Comparison of ENCODE assay signal across 25 mouse cellular contexts in the genomic region with DNA sequence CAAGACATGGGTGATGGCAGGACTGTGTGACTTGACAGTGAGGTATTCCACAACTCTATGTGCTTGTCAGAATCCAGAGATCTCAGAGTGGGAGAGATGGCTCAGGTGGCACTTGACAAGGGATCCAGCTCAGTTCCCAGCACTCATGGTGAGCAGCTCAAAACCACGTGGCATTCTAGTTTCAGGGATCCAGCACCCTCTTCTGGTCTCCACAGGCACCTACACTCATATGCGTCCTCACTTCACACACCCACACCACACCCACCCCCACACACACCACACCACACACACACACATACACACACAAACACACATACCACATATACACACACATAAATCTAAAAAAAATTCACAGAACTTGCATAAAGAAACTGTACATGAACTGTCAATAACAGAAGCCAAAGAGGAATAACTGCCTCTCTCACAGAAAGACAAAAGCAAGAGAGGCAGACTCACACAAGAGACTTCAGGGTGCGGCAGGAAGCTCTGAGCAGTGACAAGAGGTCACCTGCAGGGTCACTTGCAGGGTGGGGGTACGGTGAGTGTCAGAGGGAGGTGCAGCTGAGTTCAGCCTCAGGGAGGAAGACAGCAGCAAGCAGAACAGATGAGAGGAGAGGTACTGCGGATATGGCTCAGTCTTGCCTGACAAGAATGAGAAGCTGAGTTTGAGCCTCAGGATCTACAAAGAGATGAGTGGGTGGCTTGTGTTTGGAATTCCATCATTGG. TPM values are rescaled to one million over a fixed set of nuclear protein-coding genes. Genes with fewer than 3 reads are reported as not detected.
DNase-seq lines count a peak whose midpoint lies in the region; ATAC-seq and TF ChIP-seq lines count a peak whose summit lies in the region.
"Had no signal": no experiment of that assay in that cellular context is flagged by ENCODE, and none has a peak within 500 bp of the region (broad histone marks: within the 10 kb centered on the region; RNA-seq: fewer than 3 reads in every experiment).

No protein-coding gene starts in this region.

- no peak overlapping the region for H3K4me2 ChIP-seq in liver, embryonic 14.5 days (ENCODE audit: low read depth)
- H3K4me2 ChIP-seq in liver, embryonic 11.5 days, result no peak overlapping the region
- H3K4me2 ChIP-seq: embryonic facial prominence, embryonic 13.5 days; embryonic facial prominence, embryonic 15.5 days; forebrain, embryonic 13.5 days had no signal

- TF ChIP-seq CTCF in liver, embryonic 14.5 days (IDR thresholded peaks at IDR 0.05; ENCODE audit: low read depth), result 0 out of 2 replicates have a peak, but pooled peaks have one; percentile 16
- TF ChIP-seq CTCF in ES-Bruce4 (IDR thresholded peaks at IDR 0.05; ENCODE audit: low read depth, low read length), result peak; percentile 56

- 58% methylated on average over 5 of the region's 5 CpGs for WGBS in liver, embryonic 14.5 days (ENCODE audit: insufficient replicate concordance)
- 82% methylated on average over 5 of the region's 5 CpGs for WGBS in liver, embryonic 11.5 days
- WGBS in forebrain, embryonic 10.5 days, result 81% methylated on average over 5 of the region's 5 CpGs

- TF ChIP-seq EP300 in liver, embryonic 14.5 days (IDR thresholded peaks at IDR 0.05; ENCODE audit: low read depth), result no peak
- TF ChIP-seq EP300 in ES-Bruce4 (IDR thresholded peaks at IDR 0.05; ENCODE audit: insufficient read depth, low read depth, low read length), result peak; percentile 86

- H3K9ac ChIP-seq in liver, embryonic 14.5 days (replicated peaks), result no peak overlapping the region
- H3K9ac ChIP-seq in liver, embryonic 11.5 days (ENCODE audit: low read depth, low read length), result no peak overlapping the region
- H3K9ac ChIP-seq in ES-Bruce4 (ENCODE audit: low read depth, poor library complexity, severe bottlenecking), result no peak overlapping the region
- no peak overlapping the region for H3K9ac ChIP-seq in ES-E14 (ENCODE audit: insufficient read depth, low read depth, low read length, poor library complexity, severe bottlenecking)
- H3K9ac ChIP-seq: embryonic facial prominence, embryonic 13.5 days; embryonic facial prominence, embryonic 15.5 days; forebrain, embryonic 13.5 days had no signal

- in situ Hi-C loops in ES-E14 (cut with MboI; ENCODE audit: low sequenced_read_pairs in 2 of 2, unreplicated experiment in 2 of 2), result no loop called here

- no peak for TF ChIP-seq POLR2A in ES-Bruce4 (IDR thresholded peaks at IDR 0.05; ENCODE audit: insufficient read depth, low read length)

- ATAC-seq in liver, embryonic 14.5 days (ENCODE audit: insufficient read depth), result no peak
- no peak for ATAC-seq in liver, embryonic 11.5 days (replicated peaks; ENCODE audit: low FRiP score)
- ATAC-seq: forebrain, embryonic 13.5 days; forebrain, embryonic 16.5 days had no signal

- H3K36me3 ChIP-seq in liver, embryonic 14.5 days (replicated peaks; ENCODE audit: control insufficient read depth, insufficient read depth, low read depth), result no peaks in the 10 kb centered on the region
- H3K36me3 ChIP-seq in liver, embryonic 11.5 days (ENCODE audit: control insufficient read depth, insufficient read depth, low read length), result no peaks in the 10 kb centered on the region
- H3K36me3 ChIP-seq in ES-Bruce4 (ENCODE audit: control insufficient read depth, insufficient read depth, low read length, poor library complexity, severe bottlenecking) (no peaks in the 10 kb centered on the region), ES-E14 (ENCODE audit: control insufficient read depth, insufficient read depth, low read length, poor library complexity, severe bottlenecking) (no peaks in the 10 kb centered on the region; the same call in 1 of the 2 replicates)
- no peaks in the 10 kb centered on the region for H3K36me3 ChIP-seq in forebrain, embryonic 10.5 days (replicated peaks)
- H3K36me3 ChIP-seq: embryonic facial prominence, embryonic 13.5 days; embryonic facial prominence, embryonic 15.5 days had no signal

- no peak for DNase-seq in liver, embryonic 14.5 days (ENCODE audit: low read depth in 3 of 3, low spot score in 3 of 3)
- DNase-seq in liver, embryonic 11.5 days (ENCODE audit: low spot score), result no peak
- no peak for DNase-seq in ES-E14 (ENCODE audit: low read depth, low spot score)
- DNase-seq in ZHBTc4 (ENCODE audit: low read depth, low spot score), result peak; percentile 73
- no peak for DNase-seq in kidney, adult 11 months
- DNase-seq in natural killer cell, adult 2 months (ENCODE audit: low spot score in 2 of 2), result no peak
- DNase-seq in forebrain, embryonic 10.5 days (ENCODE audit: extremely low spot score, low spot score), result no peak
- DNase-seq: adrenal gland, adult 2 months; adrenal gland, postnatal 10 days; adrenal gland, postnatal 25 days; cerebellum, adult 11 months; cerebellum, adult 18-20 months; cerebellum, adult 9-10 months; cerebellum, postnatal 10 days; cerebellum, postnatal 36 days; embryo, embryonic 11 days had no signal

- no peaks in the 10 kb centered on the region for H3K9me3 ChIP-seq in liver, embryonic 14.5 days (ENCODE audit: control insufficient read depth, low read length)
- H3K9me3 ChIP-seq in liver, embryonic 11.5 days (ENCODE audit: control insufficient read depth, low read length), result no peaks in the 10 kb centered on the region
- no peaks in the 10 kb centered on the region for H3K9me3 ChIP-seq in ES-Bruce4 (replicated peaks; ENCODE audit: control insufficient read depth, insufficient read depth, low read length, poor library complexity, severe bottlenecking)
- no peaks in the 10 kb centered on the region for H3K9me3 ChIP-seq in ES-E14 (ENCODE audit: control insufficient read depth, insufficient read depth, low read depth, low read length)
- no peaks in the 10 kb centered on the region for H3K9me3 ChIP-seq in forebrain, embryonic 10.5 days
- H3K9me3 ChIP-seq: embryonic facial prominence, embryonic 13.5 days; embryonic facial prominence, embryonic 15.5 days; forebrain, embryonic 13.5 days had no signal

- H3K27me3 ChIP-seq in liver, embryonic 14.5 days (ENCODE audit: control insufficient read depth, insufficient read depth, low read length), result no peaks in the 10 kb centered on the region
- no peaks in the 10 kb centered on the region for H3K27me3 ChIP-seq in liver, embryonic 11.5 days (replicated peaks; ENCODE audit: control insufficient read depth, insufficient read depth, low read length)
- H3K27me3 ChIP-seq in ES-Bruce4 (ENCODE audit: control insufficient read depth, insufficient read depth, low read length, poor library complexity, severe bottlenecking), result no peaks in the 10 kb centered on the region
- H3K27me3 ChIP-seq in forebrain, embryonic 10.5 days (ENCODE audit: poor library complexity, severe bottlenecking), result 0 out of 2 replicates have a peak, but pooled peaks cover 3% of the 10 kb centered on the region
- H3K27me3 ChIP-seq: embryonic facial prominence, embryonic 13.5 days; embryonic facial prominence, embryonic 15.5 days; forebrain, embryonic 13.5 days had no signal

- H3K4me1 ChIP-seq in liver, embryonic 14.5 days (replicated peaks; ENCODE audit: control insufficient read depth in 2 of 2, insufficient read depth in 2 of 2, low read length in 1 of 2), result no peaks in the 10 kb centered on the region
- H3K4me1 ChIP-seq in liver, embryonic 11.5 days (replicated peaks; ENCODE audit: control insufficient read depth, insufficient read depth, low read length), result no peaks in the 10 kb centered on the region
- peaks cover 2% of the 10 kb centered on the region for H3K4me1 ChIP-seq in ES-Bruce4 (ENCODE audit: control insufficient read depth, insufficient read depth, low read length)
- no peaks in the 10 kb centered on the region for H3K4me1 ChIP-seq in ES-E14 (ENCODE audit: control insufficient read depth in 2 of 2, insufficient read depth in 2 of 2, low read length in 2 of 2, poor library complexity in 1 of 2)
- 0 out of 2 replicates have a peak, but pooled peaks cover 3% of the 10 kb centered on the region for H3K4me1 ChIP-seq in forebrain, embryonic 10.5 days

- no peak overlapping the region for H3K4me3 ChIP-seq in liver, embryonic 14.5 days (ENCODE audit: insufficient read depth in 1 of 2, low read depth in 2 of 2, low read length in 2 of 2)
- H3K4me3 ChIP-seq in liver, embryonic 11.5 days (ENCODE audit: low read depth, low read length), result no peak overlapping the region
- H3K4me3 ChIP-seq in ES-Bruce4 (ENCODE audit: low read depth, low read length), result no peak overlapping the region
- no peak overlapping the region for H3K4me3 ChIP-seq in ES-E14 (ENCODE audit: insufficient read depth in 1 of 2, low read depth in 1 of 2, low read length in 2 of 2, poor library complexity in 1 of 2, severe bottlenecking in 1 of 2)
- no peak overlapping the region for H3K4me3 ChIP-seq in forebrain, embryonic 10.5 days
- H3K4me3 ChIP-seq: embryonic facial prominence, embryonic 13.5 days; embryonic facial prominence, embryonic 15.5 days; erythroblast, embryonic 14.5 days; forebrain, embryonic 13.5 days had no signal

- no peak overlapping the region for H3K27ac ChIP-seq in liver, embryonic 14.5 days
- H3K27ac ChIP-seq in liver, embryonic 11.5 days (ENCODE audit: low read depth, low read length), result no peak overlapping the region
- H3K27ac ChIP-seq in ES-Bruce4 (ENCODE audit: insufficient read depth, low read length) (no peak overlapping the region), ES-E14 (ENCODE audit: insufficient read depth, low read depth, low read length, poor library complexity, severe bottlenecking) (no peak overlapping the region)
- H3K27ac ChIP-seq in forebrain, embryonic 10.5 days, result no peak overlapping the region
- H3K27ac ChIP-seq: embryonic facial prominence, embryonic 13.5 days; embryonic facial prominence, embryonic 15.5 days; forebrain, embryonic 13.5 days had no signal

TF ChIP-seq in ES-E14, 5 proteins besides CTCF, POLR2A, EP300 and RAD21:
- TF ChIP-seq HCFC1 (IDR thresholded peaks at IDR 0.05; ENCODE audit: borderline replicate concordance, insufficient read depth, low read length) (no peak), ZC3H11A (IDR thresholded peaks at IDR 0.05; ENCODE audit: borderline replicate concordance, low read depth, low read length) (0 out of 2 replicates have a peak, but pooled peaks have one; percentile 10)

RNA-seq across cellular contexts. Expression of a gene that starts 59.8 kb away (rescaled TPM):
- 0.11 and 0.23 TPM in 2 replicates for polyA plus RNA-seq in liver, embryonic 14.5 days (2012; rRNA removed)
- polyA plus RNA-seq in liver, embryonic 14.5 days (2014; fragmentation: Nextera tagmentation; extraction: Ambion mirVana), result 0.27 TPM in 1 of 2 replicates, not detected in the other
- polyA plus RNA-seq in liver, embryonic 11.5 days (2014; fragmentation: Nextera tagmentation; extraction: Ambion mirVana), result 0.29 and 0.67 TPM in 2 replicates
- 0.91 and 4.5 TPM in 2 replicates for polyA plus RNA-seq in ES-Bruce4 (2011; ENCODE audit: insufficient read depth, insufficient read length, low read depth, missing spikeins)
- 0.69 and 1.0 TPM in 2 replicates for total RNA-seq in ES-E14 (2012; rRNA removed)
- 0.16 and 0.31 TPM in 2 replicates for polyA plus RNA-seq in forebrain, embryonic 10.5 days (2016; fragmentation: Nextera tagmentation; extraction: Ambion mirVana)
- total RNA-seq: common myeloid progenitor, adult 5-6 weeks; MEL had no signal
- polyA plus RNA-seq: C2C12; erythroblast, embryonic 14.5 days; forebrain, embryonic 16.5 days had no signal
